Mouse (Mus musculus) lung, adult 18-20 months (tissue): ENCODE results near the gene Lmx1a.

ENCODE experiments used
- DNase-seq, 2 experiments: peaks; one replicate each; pipeline ENCODE4 v3.0.0; 2022; ENCODE audit warnings: mixed read lengths in 2 of 2

The Lmx1a gene

GRCm38 (mm10) chr1:167896234-167896633 is 207.2 kb downstream of the Lmx1a start:
- peak in 1 of 2 experiments; percentile 6 for DNase-seq
